Mouse (Mus musculus): ENCODE results near the gene Cd320. TPM values are rescaled to one million over a fixed set of nuclear protein-coding genes. Genes with fewer than 3 reads are reported as not detected.
"Not testable (repeated sequence)": the region's sequence is repeated elsewhere in the genome, so short reads cannot be mapped to it uniquely, and the experiment has no call there.

Gene Cd320
- polyA plus RNA-seq, 1 experiment from 2014 or later, result 12.1 TPM

- no peak for ATAC-seq (ENCODE audit: low read depth)
- 53% methylated on average over 8 of the region's 8 CpGs for WGBS (ENCODE audit: insufficient replicate concordance)
- Histone ChIP-seq H3K4me2 (ENCODE audit: low read depth, low read length) (no peak overlapping the region), H3K4me1 (ENCODE audit: control insufficient read depth, low read depth, low read length) (peaks cover 7% of the 10 kb centered on the region; the same call in 1 of the 2 replicates), H3K27me3 (ENCODE audit: control insufficient read depth, insufficient read depth, low read depth, low read length) (no peaks in the 10 kb centered on the region), H3K9me3 (replicated peaks; ENCODE audit: control insufficient read depth, low read length) (no peaks in the 10 kb centered on the region), H3K9ac (ENCODE audit: low read depth, low read length) (no peak overlapping the region), H3K36me3 (ENCODE audit: control insufficient read depth, insufficient read depth) (no peaks in the 10 kb centered on the region), H3K27ac (ENCODE audit: low read length) (no peak overlapping the region), H3K4me3 (ENCODE audit: low read depth, low read length) (no peak overlapping the region)
Observed at GRCm38 (mm10) chr17:33848139-33848538, 5.2 kb downstream of the Cd320 start.

- Histone ChIP-seq H3K9me3 (replicated peaks; ENCODE audit: control insufficient read depth, low read length) (no peaks in the 10 kb centered on the region), H3K36me3 (ENCODE audit: control insufficient read depth, insufficient read depth) (no peaks in the 10 kb centered on the region), H3K27ac (ENCODE audit: low read length) (peak overlapping the region; percentile 60; the same call in 1 of the 2 replicates), H3K27me3 (ENCODE audit: control insufficient read depth, insufficient read depth, low read depth, low read length) (no peaks in the 10 kb centered on the region), H3K4me3 (ENCODE audit: low read depth, low read length) (no peak overlapping the region), H3K4me2 (ENCODE audit: low read depth, low read length) (no peak overlapping the region), H3K4me1 (ENCODE audit: control insufficient read depth, low read depth, low read length) (no peaks in the 10 kb centered on the region), H3K9ac (ENCODE audit: low read depth, low read length) (no peak overlapping the region)
- ATAC-seq (ENCODE audit: low read depth), result peak; percentile 81
- 27% methylated on average over 1 of the region's 1 CpGs for WGBS (ENCODE audit: insufficient replicate concordance)
Observed at GRCm38 (mm10) chr17:33851331-33851730, 8.4 kb downstream of the Cd320 start.

DNA sequence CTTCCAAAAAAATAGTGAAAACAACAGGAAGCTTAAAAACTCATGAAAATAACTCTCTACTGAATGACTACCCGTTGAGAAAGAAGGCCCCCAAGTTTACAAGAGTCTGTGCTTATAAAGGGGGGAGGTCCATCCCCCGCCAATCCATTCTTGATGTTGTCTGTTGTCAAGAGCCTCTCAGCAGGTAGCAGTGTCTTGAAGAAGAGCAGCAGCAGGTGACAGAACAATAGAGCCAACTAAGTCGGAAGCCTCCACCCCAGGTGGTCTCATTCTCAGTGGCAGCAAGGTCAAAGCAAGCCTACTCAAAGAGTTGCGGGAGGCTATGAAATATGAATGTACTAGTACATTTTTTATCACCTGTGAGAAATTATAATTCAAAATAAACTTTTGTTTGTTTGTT, 14.9 kb downstream of the Cd320 start:
- WGBS (ENCODE audit: insufficient replicate concordance), result 65% methylated on average over 4 of the region's 4 CpGs

DNA sequence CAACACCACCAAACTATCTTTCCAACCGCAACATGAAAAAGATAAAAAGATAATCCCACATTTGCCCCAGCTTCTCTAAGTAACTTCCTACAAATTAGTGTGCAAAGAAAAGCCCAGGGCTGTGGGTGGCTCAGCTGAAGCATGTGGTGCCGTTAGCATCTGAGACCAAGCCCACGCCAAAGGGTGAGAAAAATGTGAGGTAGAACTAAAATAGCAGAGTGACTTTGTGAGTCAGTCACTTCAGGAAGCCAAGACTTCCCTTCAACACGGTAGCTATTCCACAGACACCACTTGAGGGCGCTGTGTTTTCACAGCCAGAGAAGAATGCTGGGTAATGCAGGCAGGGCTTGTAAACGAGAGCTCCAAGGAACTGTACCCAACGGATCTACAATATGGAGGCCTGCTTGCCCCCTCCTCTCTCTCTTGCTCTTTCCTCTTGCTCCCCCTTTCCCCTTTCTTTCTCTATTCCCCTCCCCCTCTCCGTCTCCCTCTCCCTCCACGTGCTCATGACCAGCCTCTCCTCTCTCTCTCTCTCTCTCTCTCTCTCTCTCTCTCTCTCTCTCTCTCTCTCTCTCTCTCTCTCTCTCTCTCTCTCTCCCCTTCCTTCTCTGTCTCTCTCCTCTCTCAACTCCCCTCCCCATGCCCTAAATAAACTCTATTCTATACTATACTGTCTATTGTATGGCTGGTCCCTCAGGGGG, 22.6 kb downstream of the Cd320 start:
- Histone ChIP-seq H3K4me3 (ENCODE audit: low read depth, low read length) (no peak overlapping the region), H3K4me2 (ENCODE audit: low read depth, low read length) (peak overlapping the region; percentile 54), H3K27ac (ENCODE audit: low read length) (no peak overlapping the region), H3K9me3 (replicated peaks; ENCODE audit: control insufficient read depth, low read length) (no peaks in the 10 kb centered on the region), H3K27me3 (ENCODE audit: control insufficient read depth, insufficient read depth, low read depth, low read length) (no peaks in the 10 kb centered on the region), H3K9ac (ENCODE audit: low read depth, low read length) (no peak overlapping the region), H3K4me1 (ENCODE audit: control insufficient read depth, low read depth, low read length) (no peaks in the 10 kb centered on the region; the same call in 1 of the 2 replicates), H3K36me3 (ENCODE audit: control insufficient read depth, insufficient read depth) (no peaks in the 10 kb centered on the region)
- WGBS (ENCODE audit: insufficient replicate concordance), result 12% methylated on average over 9 of the region's 9 CpGs
- no peak for ATAC-seq (ENCODE audit: low read depth)

More for the DNA sequence above, 14.9 kb downstream of the Cd320 start:
- no peak overlapping the region for H3K9ac ChIP-seq (ENCODE audit: low read depth, low read length)
- no peak for ATAC-seq (ENCODE audit: low read depth)
- H3K27ac ChIP-seq (ENCODE audit: low read length), result no peak overlapping the region
- no peaks in the 10 kb centered on the region for H3K27me3 ChIP-seq (ENCODE audit: control insufficient read depth, insufficient read depth, low read depth, low read length)
- no peaks in the 10 kb centered on the region for H3K36me3 ChIP-seq (ENCODE audit: control insufficient read depth, insufficient read depth)
- H3K4me2 ChIP-seq (ENCODE audit: low read depth, low read length), result no peak overlapping the region
- no peaks in the 10 kb centered on the region for H3K4me1 ChIP-seq (ENCODE audit: control insufficient read depth, low read depth, low read length)
- no peaks in the 10 kb centered on the region for H3K9me3 ChIP-seq (replicated peaks; ENCODE audit: control insufficient read depth, low read length)
- H3K4me3 ChIP-seq (ENCODE audit: low read depth, low read length), result no peak overlapping the region

DNA sequence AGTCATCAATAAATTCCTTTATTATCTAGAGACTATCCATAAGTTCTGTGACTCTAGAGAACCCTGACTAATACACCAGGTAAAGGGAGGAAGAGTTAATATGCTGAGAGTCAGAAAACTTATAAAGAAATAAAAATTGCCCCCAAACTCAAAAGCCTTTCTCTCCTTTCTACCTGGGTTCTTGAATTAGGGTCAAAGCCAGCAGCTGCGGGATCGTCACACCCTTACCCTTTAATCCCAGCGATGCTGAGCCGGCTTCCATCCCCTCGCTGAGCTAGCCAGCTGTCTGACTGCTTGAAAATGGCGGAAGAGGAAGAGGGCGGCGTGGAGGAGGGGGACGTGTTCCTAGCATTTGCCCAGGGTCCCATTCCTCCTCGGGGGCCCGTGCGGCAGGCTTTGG, 30.6 kb downstream of the Cd320 start, which contains the start of gene Gm7029:
Gene Gm7029 (plus strand): TSS at position 301 of the 400 bp plus-strand sequence.
- not testable (repeated sequence) for H3K27me3 ChIP-seq (ENCODE audit: control insufficient read depth, insufficient read depth, low read depth, low read length); H3K4me2 ChIP-seq (ENCODE audit: low read depth, low read length); H3K9ac ChIP-seq (ENCODE audit: low read depth, low read length); H3K4me1 ChIP-seq (ENCODE audit: control insufficient read depth, low read depth, low read length); ATAC-seq (ENCODE audit: low read depth); H3K4me3 ChIP-seq (ENCODE audit: low read depth, low read length); H3K27ac ChIP-seq (ENCODE audit: low read length); H3K9me3 ChIP-seq (replicated peaks; ENCODE audit: control insufficient read depth, low read length)
- peaks cover 17% of the 10 kb centered on the region for H3K36me3 ChIP-seq (ENCODE audit: control insufficient read depth, insufficient read depth)
- WGBS (ENCODE audit: insufficient replicate concordance), result 89% methylated on average over 3 of the region's 12 CpGs

GRCm38 (mm10) chr17:33874411-33874810, 31.5 kb downstream of the Cd320 start:
- Histone ChIP-seq H3K27me3 (ENCODE audit: control insufficient read depth, insufficient read depth, low read depth, low read length) (no peaks in the 10 kb centered on the region), H3K4me3 (ENCODE audit: low read depth, low read length) (no peak overlapping the region), H3K9ac (ENCODE audit: low read depth, low read length) (no peak overlapping the region), H3K36me3 (ENCODE audit: control insufficient read depth, insufficient read depth) (peaks cover 18% of the 10 kb centered on the region), H3K4me2 (ENCODE audit: low read depth, low read length) (no peak overlapping the region), H3K27ac (ENCODE audit: low read length) (no peak overlapping the region), H3K4me1 (ENCODE audit: control insufficient read depth, low read depth, low read length) (no peaks in the 10 kb centered on the region), H3K9me3 (replicated peaks; ENCODE audit: control insufficient read depth, low read length) (no peaks in the 10 kb centered on the region)
- no peak for ATAC-seq (ENCODE audit: low read depth)
- WGBS (ENCODE audit: insufficient replicate concordance), result 89% methylated on average over 11 of the region's 11 CpGs

- not testable (repeated sequence) for H3K4me3 ChIP-seq (ENCODE audit: low read depth, low read length); ATAC-seq (ENCODE audit: low read depth); H3K4me2 ChIP-seq (ENCODE audit: low read depth, low read length); H3K27ac ChIP-seq (ENCODE audit: low read length); H3K9me3 ChIP-seq (replicated peaks; ENCODE audit: control insufficient read depth, low read length); H3K9ac ChIP-seq (ENCODE audit: low read depth, low read length); H3K27me3 ChIP-seq (ENCODE audit: control insufficient read depth, insufficient read depth, low read depth, low read length); H3K4me1 ChIP-seq (ENCODE audit: control insufficient read depth, low read depth, low read length)
- 73% methylated on average over 5 of the region's 5 CpGs for WGBS (ENCODE audit: insufficient replicate concordance)
- peaks cover 26% of the 10 kb centered on the region for H3K36me3 ChIP-seq (ENCODE audit: control insufficient read depth, insufficient read depth)
Observed at GRCm38 (mm10) chr17:33875797-33876196, 32.9 kb downstream of the Cd320 start.

GRCm38 (mm10) chr17:33884320-33884719, 41.4 kb downstream of the Cd320 start:
- H3K27me3 ChIP-seq (ENCODE audit: control insufficient read depth, insufficient read depth, low read depth, low read length); H3K4me2 ChIP-seq (ENCODE audit: low read depth, low read length); ATAC-seq (ENCODE audit: low read depth); H3K4me3 ChIP-seq (ENCODE audit: low read depth, low read length); H3K9ac ChIP-seq (ENCODE audit: low read depth, low read length); H3K27ac ChIP-seq (ENCODE audit: low read length); H3K9me3 ChIP-seq (replicated peaks; ENCODE audit: control insufficient read depth, low read length): not testable (repeated sequence)
- peaks cover 17% of the 10 kb centered on the region for H3K4me1 ChIP-seq (ENCODE audit: control insufficient read depth, low read depth, low read length)
- peaks cover 46% of the 10 kb centered on the region for H3K36me3 ChIP-seq (ENCODE audit: control insufficient read depth, insufficient read depth)
- 91% methylated on average over 10 of the region's 11 CpGs for WGBS (ENCODE audit: insufficient replicate concordance)

- not testable (repeated sequence) for H3K9me3 ChIP-seq (replicated peaks; ENCODE audit: control insufficient read depth, low read length); H3K27me3 ChIP-seq (ENCODE audit: control insufficient read depth, insufficient read depth, low read depth, low read length); H3K27ac ChIP-seq (ENCODE audit: low read length); ATAC-seq (ENCODE audit: low read depth); H3K9ac ChIP-seq (ENCODE audit: low read depth, low read length)
- Histone ChIP-seq H3K4me3 (ENCODE audit: low read depth, low read length) (peak overlapping the region; percentile 81), H3K36me3 (ENCODE audit: control insufficient read depth, insufficient read depth) (peaks cover 25% of the 10 kb centered on the region), H3K4me2 (ENCODE audit: low read depth, low read length) (peak overlapping the region; percentile 80), H3K4me1 (ENCODE audit: control insufficient read depth, low read depth, low read length) (peaks cover 17% of the 10 kb centered on the region)
- WGBS (ENCODE audit: insufficient replicate concordance), result 20% methylated on average over 2 of the region's 2 CpGs
Observed at GRCm38 (mm10) chr17:33887802-33888201, 44.9 kb downstream of the Cd320 start.
